Mouse (Mus musculus) Patski (cell line): ENCODE data around the gene Hmg20a. TPM values are rescaled to one million over a fixed set of nuclear protein-coding genes. Genes with fewer than 3 reads are reported as not detected.

Source experiments
- ATAC-seq: fragments of 100-300 bp; one replicate; pipeline ENCODE4 v1.8.0; 2021
- CTCF ChIA-PET: fragments of 350-600 bp; sonication (Branson Sonifier 250); formaldehyde crosslinking; loops from one replicate; lab custom pipeline; 2022; ENCODE audit warnings: inconsistent platforms; lab: Charles Lee
- POLR2A ChIA-PET: fragments of 350-600 bp; sonication (Branson Sonifier 250); formaldehyde crosslinking; loops from one replicate; lab custom pipeline; 2022; ENCODE audit warnings: antibody characterized with exemption, inconsistent platforms; lab: Charles Lee
- DNase-seq: peaks from one replicate; pipeline ENCODE4 v3.0.0-alpha.2; 2011; ENCODE audit warnings: low read depth, low spot score
- H3K27me3 ChIP-seq: fragments of 371-371 bp; one replicate; pipeline ENCODE4 v1.5.1; 2021
- CTCF ChIP-seq: fragments of 100-300 bp; IDR thresholded peaks from one replicate; pipeline ENCODE4 v1.5.1; 2021
- in situ Hi-C: fragments of 300-500 bp; cut with MboI; formaldehyde crosslinking; loops from 3 replicates; pipeline ENCODE4 v1.11.1; 2018; ENCODE audit warnings: low pct_unique_long_range_greater_than_20kb, mixed read lengths
- polyA plus RNA-seq: library from polyadenylated mRNA; unstranded; gene quantifications from one replicate; pipeline ENCODE4 v1.2.3, GENCODE M21; 2021

Hmg20a gene
- polyA plus RNA-seq, 1 experiment from 2014 or later = 35.9 TPM

DNA sequence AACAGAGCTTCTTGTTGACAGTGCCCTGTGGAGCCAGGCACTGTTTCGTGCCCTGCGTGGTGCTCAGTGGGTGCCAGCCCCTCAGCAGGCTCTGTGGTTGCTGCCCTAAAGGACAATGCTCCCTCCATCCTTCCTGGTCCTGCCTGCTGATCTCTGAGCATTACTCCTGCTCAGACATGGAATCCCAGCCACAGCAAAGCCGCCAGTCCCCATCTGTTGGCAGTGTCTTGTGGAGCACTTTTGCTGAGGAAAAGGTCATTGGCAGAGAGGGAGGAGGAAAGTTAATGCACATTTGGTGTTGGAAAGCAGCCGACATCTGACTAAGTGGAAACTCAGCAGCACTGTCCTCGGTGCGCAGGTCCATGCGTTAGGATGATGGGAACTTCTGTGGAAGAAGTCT lies 76.7 kb downstream of the Hmg20a start:
- POLR2A ChIA-PET = no interaction called here
- CTCF ChIA-PET = no interaction called here
- ATAC-seq (no peak), DNase-seq (no peak)
- no peaks in the 10 kb centered on the region for H3K27me3 ChIP-seq
- in situ Hi-C loops = no loop called here
- TF ChIP-seq CTCF = no peak

DNA sequence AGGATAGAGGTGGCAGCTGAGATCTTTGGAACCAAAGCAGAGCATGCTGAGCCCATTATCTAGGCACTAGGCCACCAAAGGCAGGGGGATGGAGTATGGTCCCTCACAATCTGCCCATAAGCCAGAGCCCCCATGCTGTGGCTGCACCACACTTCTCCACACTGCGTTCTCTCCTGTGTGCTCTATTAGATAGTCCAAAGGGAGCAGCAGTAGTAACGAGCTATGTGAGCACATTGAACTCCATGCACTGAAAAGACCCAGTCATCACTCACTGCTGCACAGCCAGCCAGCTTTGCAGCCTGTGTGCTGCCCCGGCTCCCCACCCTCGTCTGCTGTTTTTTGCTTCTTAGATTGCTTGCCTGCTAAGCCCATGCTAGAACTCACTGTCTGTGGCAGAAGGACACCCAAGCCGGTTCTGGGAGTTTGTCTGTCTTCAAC lies 77.4 kb downstream of the Hmg20a start:
- POLR2A ChIA-PET = no interaction called here
- CTCF ChIA-PET = interaction anchor here (1.6 kb wide), 1 partner anchor 17 kb away, joined by 4 read pairs; no protein-coding TSS in a partner anchor
- H3K27me3 ChIP-seq = no peaks in the 10 kb centered on the region
- ATAC-seq (no peak), DNase-seq (no peak)
- in situ Hi-C loops = no loop called here
- no peak for TF ChIP-seq CTCF

DNA sequence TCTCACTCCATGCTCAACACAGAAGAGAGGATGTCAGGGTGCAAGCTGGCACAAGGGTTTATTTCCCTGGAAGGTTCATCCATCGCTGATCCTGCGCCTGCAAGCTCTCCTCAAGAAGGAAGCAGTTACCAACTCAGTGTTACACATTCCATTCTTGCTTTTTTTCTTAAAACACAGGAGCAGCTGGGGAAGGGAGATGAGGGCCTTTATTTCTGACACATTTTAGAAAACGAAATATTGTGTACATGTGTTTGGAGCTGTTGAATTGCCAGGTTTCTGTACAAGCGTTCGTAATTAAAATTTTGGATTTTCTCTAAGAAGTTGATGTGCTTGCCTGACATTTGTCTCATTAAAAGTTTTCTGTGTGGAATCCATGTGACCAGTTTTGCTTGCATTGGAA lies 78.2 kb downstream of the Hmg20a start:
- ATAC-seq (no peak), DNase-seq (no peak)
- no peaks in the 10 kb centered on the region for H3K27me3 ChIP-seq
- no peak for TF ChIP-seq CTCF
- POLR2A ChIA-PET = no interaction called here
- in situ Hi-C loops = no loop called here
- CTCF ChIA-PET = interaction anchor here (1.0 to 1.6 kb wide), 2 partner anchors 13 to 18 kb away, joined by 3 to 4 read pairs; no protein-coding TSS in a partner anchor

DNA sequence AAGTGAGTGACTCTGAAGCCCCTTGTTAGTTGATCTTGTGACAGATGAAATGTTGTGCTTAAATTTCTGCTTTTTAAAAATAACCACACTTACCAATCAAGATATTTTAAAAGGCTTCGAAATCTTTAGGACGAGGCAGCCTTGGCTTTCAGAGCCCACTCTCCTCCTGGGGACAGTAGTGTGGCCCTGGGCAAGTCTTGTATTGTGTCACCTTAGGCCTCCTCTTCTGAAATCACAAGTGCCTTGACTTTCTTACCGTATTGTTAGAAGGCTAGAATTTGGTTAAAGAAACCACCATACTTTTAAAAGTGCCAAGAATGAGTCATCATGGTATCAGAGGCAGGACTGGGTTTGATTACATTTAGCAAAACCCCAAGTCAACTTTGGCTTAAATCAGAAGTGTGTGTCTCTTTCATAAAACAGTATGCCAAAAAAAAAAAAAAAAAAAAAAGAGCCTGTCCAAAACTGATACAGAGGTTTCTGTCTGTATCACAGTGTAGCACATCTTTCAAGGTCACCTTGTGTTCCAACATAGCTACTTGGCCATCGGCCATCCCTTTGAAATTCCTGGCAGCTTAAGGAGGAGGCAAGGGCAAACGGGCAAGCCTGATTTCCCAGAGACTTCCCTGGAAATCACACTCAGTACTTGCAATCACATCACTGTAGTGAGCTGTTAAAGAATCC lies 78.9 kb downstream of the Hmg20a start:
- no peaks in the 10 kb centered on the region for H3K27me3 ChIP-seq
- no peak for TF ChIP-seq CTCF
- POLR2A ChIA-PET = interaction anchor here (0.5 kb wide), 1 partner anchor 431 kb away, joined by 3 read pairs; no protein-coding TSS in a partner anchor
- no peak for DNase-seq
- ATAC-seq = no peak
- CTCF ChIA-PET = interaction anchor here (1.0 kb wide), 1 partner anchor 14 kb away, joined by 3 read pairs; no protein-coding TSS in a partner anchor
- in situ Hi-C loops = no loop called here

DNA sequence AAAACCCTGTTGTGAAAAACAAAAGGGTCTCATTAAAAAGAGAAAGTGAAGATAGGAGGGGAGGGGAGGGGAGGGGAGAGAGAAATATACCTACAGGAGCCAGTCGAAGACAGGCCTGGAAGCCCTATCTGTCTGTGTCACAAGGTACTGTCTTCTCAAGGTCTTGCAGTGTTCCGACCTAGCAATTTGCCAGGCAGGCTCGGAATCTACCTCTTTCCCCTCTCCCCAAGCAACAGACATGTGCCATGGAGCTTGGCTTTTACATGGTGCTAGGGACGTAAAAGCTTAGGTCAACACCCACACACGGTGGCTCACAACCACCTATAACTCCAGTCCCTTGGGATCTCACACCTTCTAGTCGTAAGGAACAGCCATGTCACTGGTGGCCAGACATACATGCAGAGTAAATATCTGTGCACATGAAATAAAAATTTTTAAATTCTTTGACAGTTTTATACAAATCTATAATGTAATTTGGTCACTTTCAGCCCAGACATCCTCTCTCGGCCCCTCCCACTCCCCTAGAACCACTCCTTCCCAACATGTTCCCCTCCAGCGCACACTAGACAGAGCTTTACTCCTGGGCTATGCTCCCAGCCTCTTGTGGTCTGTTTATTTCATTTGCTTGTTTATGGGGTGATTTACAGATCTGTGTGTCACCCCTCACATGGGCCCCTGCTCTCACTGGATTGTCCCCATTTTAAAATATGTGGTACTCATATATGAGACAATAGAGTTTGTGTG lies 81.1 kb downstream of the Hmg20a start:
- POLR2A ChIA-PET = interaction anchor here (0.8 kb wide), 1 partner anchor 86 kb away, joined by 3 read pairs; no protein-coding TSS in a partner anchor
- DNase-seq (no peak), ATAC-seq (no peak)
- no peaks in the 10 kb centered on the region for H3K27me3 ChIP-seq
- CTCF ChIA-PET = no interaction called here
- no peak for TF ChIP-seq CTCF
- in situ Hi-C loops = loop anchor here (5.0 kb wide), 2 partner anchors 77 to 232 kb away; no protein-coding TSS in a partner anchor

DNA sequence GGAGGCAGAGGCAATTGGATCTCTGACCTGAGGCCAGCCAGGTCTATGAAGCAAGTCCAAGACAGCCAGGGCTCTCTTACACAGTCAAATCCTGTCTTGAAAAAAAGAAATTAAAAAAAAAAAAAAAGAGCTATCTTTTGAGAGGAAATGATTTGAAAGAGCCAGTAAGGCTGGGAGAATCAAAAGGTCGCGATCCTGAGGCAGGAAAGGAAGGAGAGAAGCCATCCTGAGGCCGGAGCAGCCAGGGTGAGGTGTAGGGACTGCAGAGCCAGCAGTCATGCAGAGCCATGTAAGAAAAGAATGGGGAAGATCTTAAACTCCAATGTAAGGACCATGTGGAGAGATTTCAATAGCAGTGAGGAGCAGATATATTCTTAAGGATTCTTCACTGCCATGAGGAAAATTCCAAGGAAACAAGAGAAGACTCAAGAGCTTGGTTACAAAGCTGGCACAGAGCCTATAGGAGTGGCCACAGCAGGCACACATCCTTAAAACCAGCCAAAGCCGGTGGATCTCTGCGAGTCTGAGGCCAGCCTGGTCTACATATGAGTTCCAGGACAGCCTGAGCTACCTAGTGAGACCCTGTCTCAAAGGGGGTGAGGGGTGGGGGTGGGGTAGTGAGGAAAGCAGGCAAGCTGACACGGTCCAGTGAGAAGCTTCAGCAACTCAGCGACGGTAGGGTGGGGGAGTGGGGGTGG lies 82.6 kb downstream of the Hmg20a start:
- no peak for TF ChIP-seq CTCF
- in situ Hi-C loops = loop anchor here (5.0 kb wide), 2 partner anchors 79 to 234 kb away; no protein-coding TSS in a partner anchor
- ChIA-PET CTCF (interaction anchor here (1.3 kb wide), 1 partner anchor 236 kb away, joined by 4 read pairs; no protein-coding TSS in a partner anchor), POLR2A (no interaction called here)
- H3K27me3 ChIP-seq = no peaks in the 10 kb centered on the region
- ATAC-seq (no peak), DNase-seq (no peak)

DNA sequence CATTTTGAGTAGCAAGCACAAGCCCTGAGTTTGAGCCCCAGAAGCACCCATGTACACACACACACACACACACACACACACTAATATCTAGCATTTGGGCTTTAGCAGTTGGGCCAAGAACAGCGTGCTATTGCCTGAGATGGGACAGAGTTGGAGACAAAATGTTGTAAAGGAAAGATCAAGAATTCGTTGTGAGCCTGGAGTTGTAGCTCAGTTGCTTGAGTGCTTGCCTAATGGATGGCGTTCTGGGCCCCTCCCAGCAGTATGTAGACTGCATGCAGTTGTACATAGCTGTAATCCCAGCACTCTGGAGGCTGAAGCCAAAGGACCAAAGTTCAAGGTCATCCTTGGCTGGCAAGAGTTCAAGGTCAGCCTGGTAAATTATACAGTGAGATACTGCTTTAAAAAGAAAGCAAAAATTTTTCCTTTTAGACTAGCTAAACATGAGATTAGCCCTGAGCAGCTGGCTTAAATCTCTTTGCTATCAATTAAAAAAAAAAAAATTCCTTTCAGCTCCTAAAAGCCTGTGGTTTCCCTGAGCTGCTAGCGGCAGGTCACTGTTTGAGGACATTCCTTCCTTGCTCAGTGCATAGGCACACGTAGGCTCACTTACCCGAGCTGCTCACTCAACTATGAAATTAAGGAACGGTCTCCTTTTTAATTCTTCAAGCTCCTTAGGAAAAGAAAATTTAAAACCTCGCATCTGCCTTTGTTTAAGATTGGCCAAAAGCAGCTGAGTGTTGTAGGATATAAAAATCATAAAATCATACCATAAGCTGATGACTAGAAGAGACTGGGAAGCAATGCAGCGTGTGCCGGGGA lies 83.5 kb downstream of the Hmg20a start:
- DNase-seq (no peak), ATAC-seq (no peak)
- ChIA-PET CTCF (interaction anchor here (1.3 to 2.4 kb wide), 2 partner anchors 51 to 237 kb away, joined by 4 to 7 read pairs; no protein-coding TSS in a partner anchor), POLR2A (interaction anchor here (1.1 kb wide), 1 partner anchor 342 kb away, joined by 3 read pairs; no protein-coding TSS in a partner anchor)
- TF ChIP-seq CTCF = no peak
- in situ Hi-C loops = loop anchor here (5.0 kb wide), 2 partner anchors 80 to 235 kb away; no protein-coding TSS in a partner anchor
- no peaks in the 10 kb centered on the region for H3K27me3 ChIP-seq

DNA sequence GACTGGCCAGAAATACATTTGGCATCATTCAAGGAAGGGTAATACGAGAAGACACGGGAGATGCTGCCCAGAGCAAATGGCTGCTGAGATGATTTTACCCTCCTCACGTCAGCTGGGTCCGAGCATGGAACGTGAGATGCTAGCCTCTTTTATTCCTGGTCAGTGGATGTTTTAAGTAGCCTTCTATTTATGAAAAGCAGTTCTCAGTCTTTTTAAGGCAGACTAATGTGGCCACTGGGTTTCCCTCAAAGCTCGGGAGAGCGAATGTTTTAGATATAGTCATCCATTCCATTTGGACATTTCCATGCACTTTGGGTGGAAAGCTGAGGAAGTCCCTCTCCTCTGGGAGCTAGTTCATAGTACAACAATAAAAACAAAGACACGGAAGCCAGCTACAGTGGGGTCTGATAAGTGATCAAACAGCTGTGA lies 84.1 kb downstream of the Hmg20a start:
- DNase-seq (no peak), ATAC-seq (no peak)
- no peaks in the 10 kb centered on the region for H3K27me3 ChIP-seq
- POLR2A ChIA-PET = interaction anchor here (1.1 kb wide), 1 partner anchor 342 kb away, joined by 3 read pairs; no protein-coding TSS in a partner anchor
- in situ Hi-C loops = loop anchor here (5.0 kb wide), 2 partner anchors 80 to 235 kb away; no protein-coding TSS in a partner anchor
- no peak for TF ChIP-seq CTCF
- CTCF ChIA-PET = interaction anchor here (2.4 to 3.0 kb wide), 2 partner anchors 50 to 289 kb away, joined by 7 to 11 read pairs; no protein-coding TSS in a partner anchor
